Mouse (Mus musculus): ENCODE measurements around the gene Trim56. TPM values are rescaled to one million over a fixed set of nuclear protein-coding genes. Genes with fewer than 3 reads are reported as not detected.
"Not testable (repeated sequence)": the region's sequence is repeated elsewhere in the genome, so short reads cannot be mapped to it uniquely, and the experiment has no call there.

The Trim56 gene
- polyA plus RNA-seq, 1 experiment from 2014 or later, result 3.4 TPM

DNA sequence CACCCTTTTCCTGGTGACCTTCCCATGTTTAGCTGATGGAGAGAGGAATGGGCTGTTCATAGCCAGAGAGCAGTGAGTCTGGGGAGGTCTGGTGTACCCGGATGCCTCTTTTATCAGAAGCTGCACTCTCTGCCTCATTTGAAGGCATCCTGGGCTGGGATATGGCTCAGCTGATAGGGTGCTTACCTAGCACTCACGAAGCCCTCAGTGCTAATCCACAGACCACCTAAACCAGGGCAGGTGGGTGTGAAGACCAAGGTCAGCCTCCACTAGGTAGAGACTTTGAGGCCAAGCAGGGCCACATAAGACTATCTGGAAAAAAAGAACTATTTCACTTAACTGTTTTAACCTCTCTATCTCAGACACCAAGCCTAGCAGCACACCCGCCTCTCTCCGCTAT is 7.5 kb upstream of the Trim56 start:
- WGBS, result 83% methylated on average over 4 of the region's 4 CpGs
- no peak overlapping the region for H3K9ac ChIP-seq

DNA sequence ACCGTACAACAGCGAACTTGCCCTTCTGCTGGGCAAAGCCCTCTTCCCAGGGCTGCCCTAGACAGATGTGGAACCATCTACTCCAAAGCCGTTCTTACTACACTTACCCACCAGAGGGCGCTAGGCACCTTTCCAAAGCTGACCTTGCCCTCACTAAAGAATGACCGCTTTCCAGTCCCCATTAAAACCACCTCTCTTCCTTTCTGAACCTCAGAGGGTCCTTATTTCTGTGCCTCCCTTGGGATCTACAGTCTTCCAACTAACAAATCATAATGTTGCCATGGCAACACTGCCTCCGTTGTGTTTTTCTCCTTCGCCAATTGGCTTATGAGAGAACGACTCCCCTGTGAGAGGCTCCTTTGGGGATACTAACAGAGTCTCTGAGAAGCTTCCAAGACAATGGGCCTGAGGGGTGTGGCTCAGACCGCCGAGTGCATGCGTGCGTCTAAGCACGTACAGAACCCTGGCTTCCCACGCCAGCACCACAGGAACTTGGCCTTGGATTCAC is 6.7 kb upstream of the Trim56 start:
- H3K9ac ChIP-seq, result no peak overlapping the region

More for the DNA sequence above, 7.5 kb upstream of the Trim56 start:
- H3K4me1 ChIP-seq (replicated peaks), result peaks cover 14% of the 10 kb centered on the region
- H3K4me2 ChIP-seq, result no peak overlapping the region
- H3K4me3 ChIP-seq, result no peak overlapping the region
- H3K27ac ChIP-seq (replicated peaks), result peak overlapping the region; percentile 80
- H3K36me3 ChIP-seq, result no peaks in the 10 kb centered on the region
- H3K27me3 ChIP-seq, result no peaks in the 10 kb centered on the region
- no peak for ATAC-seq (ENCODE audit: low FRiP score, low read depth)
- no peaks in the 10 kb centered on the region for H3K9me3 ChIP-seq

DNA sequence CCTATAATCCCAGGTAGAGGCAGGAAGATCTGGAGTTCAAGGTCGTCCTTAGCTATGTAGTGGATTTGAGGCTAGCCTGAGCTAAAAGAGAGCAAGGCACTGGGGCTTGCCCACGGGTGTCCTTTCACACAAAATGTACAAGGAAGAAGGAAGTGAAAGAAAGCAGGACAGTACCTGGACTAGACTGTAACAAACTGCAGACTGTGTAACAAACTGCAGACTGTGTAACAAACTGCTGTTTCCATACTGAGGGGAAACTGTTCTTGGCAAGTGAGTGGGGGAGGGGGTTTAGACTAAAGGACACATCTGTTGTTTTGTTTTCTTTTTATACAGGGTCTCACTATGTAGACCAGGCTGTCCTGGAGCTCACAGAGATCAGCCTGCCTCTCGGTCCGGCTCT is 5.3 kb upstream of the Trim56 start:
- no peaks in the 10 kb centered on the region for H3K27me3 ChIP-seq
- H3K4me3 ChIP-seq, result no peak overlapping the region
- no peak overlapping the region for H3K27ac ChIP-seq (replicated peaks)
- no peak overlapping the region for H3K9ac ChIP-seq
- no peaks in the 10 kb centered on the region for H3K9me3 ChIP-seq
- ATAC-seq (ENCODE audit: low FRiP score, low read depth), result no peak
- H3K4me2 ChIP-seq, result no peak overlapping the region
- H3K36me3 ChIP-seq, result no peaks in the 10 kb centered on the region
- peaks cover 17% of the 10 kb centered on the region for H3K4me1 ChIP-seq (replicated peaks)
- 79% methylated on average over 4 of the region's 4 CpGs for WGBS

More for the DNA sequence above, 6.7 kb upstream of the Trim56 start:
- Histone ChIP-seq H3K4me1 (replicated peaks) (peaks cover 14% of the 10 kb centered on the region), H3K4me3 (no peak overlapping the region), H3K27me3 (no peaks in the 10 kb centered on the region), H3K36me3 (no peaks in the 10 kb centered on the region), H3K9me3 (no peaks in the 10 kb centered on the region), H3K27ac (replicated peaks) (peak overlapping the region; percentile 80), H3K4me2 (peak overlapping the region; percentile 34)
- ATAC-seq (ENCODE audit: low FRiP score, low read depth), result peak; percentile 84
- WGBS, result 7% methylated on average over 14 of the region's 14 CpGs

DNA sequence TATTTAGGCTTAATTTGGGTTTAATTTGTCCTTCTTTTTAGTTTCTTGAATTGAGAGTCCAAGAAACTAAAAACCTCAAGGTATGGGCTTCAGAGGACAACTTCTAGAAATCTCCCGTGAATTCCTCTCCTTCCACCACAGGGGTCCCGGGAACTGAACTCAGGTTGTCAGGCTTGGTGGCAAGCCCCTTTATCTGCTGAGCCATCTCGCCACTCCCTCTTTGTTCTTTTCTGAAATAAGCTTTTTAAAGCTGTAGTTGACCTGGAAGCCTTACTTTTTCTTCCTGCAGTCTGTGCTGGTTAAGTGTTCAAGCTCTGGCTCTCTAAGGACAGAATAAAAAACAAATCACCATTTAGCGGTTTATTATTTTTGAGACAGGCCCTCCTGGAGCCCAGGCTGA is 2.9 kb upstream of the Trim56 start:
- Histone ChIP-seq H3K4me2 (no peak overlapping the region), H3K4me1 (replicated peaks) (peaks cover 24% of the 10 kb centered on the region), H3K4me3 (no peak overlapping the region), H3K27ac (replicated peaks) (no peak overlapping the region), H3K36me3 (no peaks in the 10 kb centered on the region), H3K9ac (no peak overlapping the region), H3K9me3 (no peaks in the 10 kb centered on the region), H3K27me3 (no peaks in the 10 kb centered on the region)
- ATAC-seq (ENCODE audit: low FRiP score, low read depth), result no peak
- 75% methylated on average over 4 of the region's 4 CpGs for WGBS

DNA sequence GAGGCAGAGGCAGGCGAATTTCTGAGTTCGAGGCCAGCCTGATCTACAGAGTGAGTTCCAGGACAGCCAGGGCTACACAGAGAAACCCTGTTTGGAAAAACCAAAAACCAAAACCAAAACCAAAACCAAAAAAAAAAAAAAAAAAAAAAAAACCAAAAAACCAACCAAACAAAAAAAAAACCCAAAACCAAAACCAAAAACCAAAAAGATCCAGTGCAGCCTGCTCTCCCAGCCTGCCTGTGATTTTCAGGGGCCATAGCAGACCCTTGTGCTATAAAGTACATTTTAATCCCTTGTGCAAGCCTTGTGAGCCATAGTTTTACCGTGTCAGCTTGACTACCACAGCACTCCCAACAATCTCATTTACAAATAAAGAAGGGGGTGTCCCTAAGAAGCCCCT is 2.0 kb upstream of the Trim56 start:
- not testable (repeated sequence) for H3K27me3 ChIP-seq; H3K9ac ChIP-seq; H3K9me3 ChIP-seq; ATAC-seq (ENCODE audit: low FRiP score, low read depth); H3K4me2 ChIP-seq; H3K27ac ChIP-seq (replicated peaks); H3K36me3 ChIP-seq; H3K4me3 ChIP-seq
- 92% methylated on average over 3 of the region's 3 CpGs for WGBS
- H3K4me1 ChIP-seq (replicated peaks), result peaks cover 18% of the 10 kb centered on the region

DNA sequence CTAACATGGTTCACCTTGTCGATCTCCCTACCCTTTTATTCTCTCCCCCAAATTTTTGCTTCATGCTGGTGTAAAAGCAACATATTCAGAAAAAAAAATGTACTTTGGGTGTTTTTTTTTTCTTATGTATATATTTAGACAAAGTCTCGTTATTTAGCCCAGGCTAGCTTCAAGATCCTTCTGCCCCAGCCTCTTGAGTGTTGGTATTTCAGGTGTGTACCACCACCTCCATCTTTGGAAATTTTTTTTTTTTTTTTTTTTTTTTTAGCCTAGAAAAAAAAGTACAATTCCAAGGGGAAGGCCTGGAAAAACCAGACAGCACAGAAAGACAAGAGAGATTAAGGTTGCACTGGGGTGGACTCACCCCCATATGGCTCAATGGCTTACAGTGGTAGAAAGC is 978 bp upstream of the Trim56 start:
- no peaks in the 10 kb centered on the region for H3K36me3 ChIP-seq
- no peak overlapping the region for H3K27ac ChIP-seq (replicated peaks)
- peaks cover 10% of the 10 kb centered on the region; the same call in 1 of the 2 replicates for H3K4me1 ChIP-seq (replicated peaks)
- no peaks in the 10 kb centered on the region for H3K27me3 ChIP-seq
- H3K4me2 ChIP-seq, result no peak overlapping the region
- H3K9me3 ChIP-seq, result no peaks in the 10 kb centered on the region
- H3K4me3 ChIP-seq, result no peak overlapping the region
- no peak overlapping the region for H3K9ac ChIP-seq
- ATAC-seq (ENCODE audit: low FRiP score, low read depth), result no peak
- WGBS, result 86% methylated on average over 2 of the region's 2 CpGs

DNA sequence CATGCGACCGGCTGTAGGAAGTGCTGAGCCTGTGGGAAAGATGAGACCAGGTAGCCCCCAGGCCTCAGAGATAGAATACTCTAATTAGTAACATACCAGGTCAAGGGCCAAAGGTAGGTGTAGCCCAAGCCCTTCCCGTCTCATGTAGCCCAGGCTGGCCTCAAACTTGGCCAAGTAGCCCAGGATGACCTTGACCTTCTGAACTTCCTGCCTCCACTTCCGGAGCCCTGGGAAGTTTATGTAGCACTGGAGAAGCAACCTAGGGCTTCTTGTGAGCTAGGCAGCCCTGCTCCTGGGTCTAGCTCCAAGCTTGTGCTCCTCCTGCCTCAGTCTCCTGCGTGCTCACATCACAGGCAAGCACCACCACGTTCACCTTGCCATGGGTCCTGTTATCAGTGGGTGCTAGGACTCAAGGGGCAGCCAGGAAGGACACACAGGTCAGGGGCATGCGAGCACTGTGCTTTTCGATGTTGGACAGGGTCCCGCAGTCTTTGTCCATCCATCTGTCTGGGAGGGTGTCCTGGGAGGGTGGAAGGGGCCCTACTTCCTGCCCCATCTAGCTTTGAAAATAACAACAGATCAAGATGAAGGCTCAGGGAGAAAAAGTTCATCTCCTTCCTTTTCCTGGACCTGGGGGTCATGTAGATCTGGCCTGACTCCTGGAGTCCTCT is 983 bp downstream of the Trim56 start:
- H3K36me3 ChIP-seq, result no peaks in the 10 kb centered on the region
- no peaks in the 10 kb centered on the region for H3K27me3 ChIP-seq
- H3K4me1 ChIP-seq (replicated peaks), result peaks cover 10% of the 10 kb centered on the region; the same call in 1 of the 2 replicates
- H3K9me3 ChIP-seq, result no peaks in the 10 kb centered on the region
- peak overlapping the region; percentile 58 for H3K4me2 ChIP-seq
- H3K27ac ChIP-seq (replicated peaks), result no peak overlapping the region
- 90% methylated on average over 9 of the region's 9 CpGs for WGBS
- no peak for ATAC-seq (ENCODE audit: low FRiP score, low read depth)
- H3K4me3 ChIP-seq, result peak overlapping the region; percentile 39; the same call in 1 of the 2 replicates
- no peak overlapping the region for H3K9ac ChIP-seq

DNA sequence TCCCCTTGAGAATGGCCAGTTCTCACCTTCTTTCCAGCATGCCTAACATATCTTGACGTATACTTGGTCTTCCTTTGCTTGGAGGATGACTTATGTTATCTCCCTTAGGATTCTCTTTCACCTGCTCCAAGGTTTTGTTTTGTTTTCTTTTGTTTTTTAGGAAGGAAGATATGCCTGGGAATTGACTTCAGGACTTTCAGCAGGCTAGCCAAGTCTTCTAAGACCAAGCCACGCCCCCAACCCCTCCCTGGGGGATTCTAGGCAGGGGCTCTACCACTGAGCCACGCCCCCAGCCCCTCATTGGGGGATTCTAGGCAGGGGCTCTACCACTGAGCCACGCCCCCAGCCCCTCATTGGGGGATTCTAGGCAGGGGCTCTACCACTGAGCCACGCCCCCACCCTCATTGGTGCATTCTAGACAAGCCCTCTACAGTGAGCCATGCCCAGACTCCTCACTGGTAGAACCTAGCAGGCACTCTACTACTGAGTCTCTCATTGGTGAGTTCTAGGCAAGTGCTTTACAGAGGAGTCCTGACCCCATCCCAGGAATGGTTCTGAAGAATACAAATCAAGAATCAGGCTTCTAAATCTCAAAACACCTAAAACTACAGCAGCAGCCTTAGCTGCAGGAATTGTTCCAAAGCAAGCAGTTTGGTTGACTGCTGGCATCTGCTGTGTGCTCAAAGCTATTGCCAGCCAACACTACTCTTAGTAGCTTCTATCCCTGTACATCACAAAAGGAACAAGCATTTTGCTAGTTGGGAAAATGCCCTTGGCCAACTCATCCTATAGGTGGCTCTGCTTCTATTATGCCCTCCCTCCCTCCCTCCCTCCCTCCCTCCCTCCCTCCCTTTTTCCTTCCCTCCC is 4.2 kb downstream of the Trim56 start:
- H3K4me1 ChIP-seq (replicated peaks), result peaks cover 13% of the 10 kb centered on the region; the same call in 1 of the 2 replicates
- 87% methylated on average over 5 of the region's 5 CpGs for WGBS
- no peak overlapping the region for H3K4me2 ChIP-seq
- no peak overlapping the region for H3K27ac ChIP-seq (replicated peaks)
- H3K4me3 ChIP-seq, result no peak overlapping the region
- no peaks in the 10 kb centered on the region for H3K9me3 ChIP-seq
- H3K27me3 ChIP-seq, result no peaks in the 10 kb centered on the region
- ATAC-seq (ENCODE audit: low FRiP score, low read depth), result no peak
- no peaks in the 10 kb centered on the region for H3K36me3 ChIP-seq
- H3K9ac ChIP-seq, result no peak overlapping the region

DNA sequence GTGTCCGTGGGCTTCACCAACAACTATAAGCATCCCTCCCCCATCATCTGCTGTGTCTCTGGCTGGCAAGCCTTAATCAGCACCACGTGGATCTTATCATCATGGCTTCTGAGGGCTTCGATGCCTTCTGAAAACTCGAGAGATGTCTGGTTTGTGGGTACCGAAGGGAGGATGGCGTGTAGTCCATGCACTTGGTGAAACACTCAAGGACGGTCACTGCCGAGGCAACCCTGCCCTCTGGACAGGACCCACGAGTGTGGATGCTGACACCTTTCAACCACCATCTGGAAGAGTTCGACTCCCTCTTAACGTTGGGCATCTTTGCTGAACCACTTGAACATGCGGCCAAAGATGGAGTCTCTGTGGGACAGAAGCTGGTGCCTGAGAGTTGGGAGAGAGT is 5.1 kb downstream of the Trim56 start:
- peaks cover 7% of the 10 kb centered on the region; the same call in 1 of the 2 replicates for H3K4me1 ChIP-seq (replicated peaks)
- 95% methylated on average over 12 of the region's 12 CpGs for WGBS
- H3K4me3 ChIP-seq, result no peak overlapping the region
- no peak overlapping the region for H3K9ac ChIP-seq
- H3K4me2 ChIP-seq, result no peak overlapping the region
- H3K27ac ChIP-seq (replicated peaks), result no peak overlapping the region
- H3K9me3 ChIP-seq, result no peaks in the 10 kb centered on the region
- H3K36me3 ChIP-seq, result no peaks in the 10 kb centered on the region
- H3K27me3 ChIP-seq, result no peaks in the 10 kb centered on the region
- ATAC-seq (ENCODE audit: low FRiP score, low read depth), result no peak

DNA sequence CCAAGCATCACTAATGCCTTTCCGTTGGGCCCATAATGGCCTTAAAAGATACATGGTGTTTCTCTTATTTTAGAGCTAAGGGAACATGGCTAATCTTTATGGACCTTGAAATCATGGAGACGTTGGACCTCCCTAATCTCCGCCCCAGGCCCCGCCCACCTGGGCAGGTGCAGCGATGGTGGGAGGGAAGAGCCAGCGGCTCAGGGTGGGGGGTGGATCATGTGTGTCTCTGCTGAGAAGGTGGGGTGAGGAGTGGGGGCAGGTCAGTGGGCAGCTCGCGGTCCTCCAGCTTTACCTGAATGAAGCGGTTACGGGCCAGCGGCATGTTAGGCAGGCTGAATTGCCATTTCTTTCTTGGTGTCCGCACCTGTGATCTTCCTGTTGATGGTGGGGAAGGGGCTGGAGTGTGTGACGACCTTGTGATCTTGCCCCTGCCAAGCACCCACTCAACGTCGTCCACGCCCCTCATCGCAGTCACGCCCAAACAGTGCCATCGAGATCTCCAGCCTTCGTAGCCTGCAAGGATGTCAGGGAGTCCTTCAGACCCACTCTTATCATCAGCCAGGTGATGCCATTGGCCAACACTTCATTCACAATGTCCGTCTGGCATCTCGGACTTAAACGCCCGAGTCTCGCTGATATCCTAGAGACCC is 5.9 kb downstream of the Trim56 start:
- Histone ChIP-seq H3K9me3 (no peaks in the 10 kb centered on the region), H3K4me3 (no peak overlapping the region), H3K4me1 (replicated peaks) (peaks cover 5% of the 10 kb centered on the region; the same call in 1 of the 2 replicates), H3K9ac (no peak overlapping the region), H3K4me2 (no peak overlapping the region), H3K27ac (replicated peaks) (no peak overlapping the region), H3K27me3 (no peaks in the 10 kb centered on the region), H3K36me3 (no peaks in the 10 kb centered on the region)
- WGBS, result 58% methylated on average over 25 of the region's 25 CpGs
- ATAC-seq (ENCODE audit: low FRiP score, low read depth), result no peak

DNA sequence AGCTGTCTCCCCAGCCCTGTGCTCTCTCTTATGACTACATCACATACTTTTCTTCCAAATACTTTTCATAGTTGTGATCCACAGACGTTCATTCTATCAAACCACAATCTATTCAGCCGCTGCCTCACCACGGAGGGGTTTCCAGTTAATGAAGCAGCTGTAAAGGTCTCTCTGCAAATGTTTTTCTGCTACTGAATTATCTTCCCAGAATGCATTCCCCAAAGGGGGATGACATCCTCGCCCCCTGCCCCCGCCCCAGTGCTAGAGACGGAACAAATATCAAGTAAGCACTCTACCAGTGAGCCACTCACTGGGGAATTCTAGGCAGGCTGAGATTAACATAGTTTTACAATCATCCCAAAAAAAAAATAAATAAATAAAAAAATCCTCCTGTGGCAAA is 7.9 kb downstream of the Trim56 start:
- Histone ChIP-seq H3K4me3 (no peak overlapping the region), H3K27ac (replicated peaks) (no peak overlapping the region), H3K4me1 (replicated peaks) (peaks cover 8% of the 10 kb centered on the region), H3K4me2 (no peak overlapping the region), H3K36me3 (no peaks in the 10 kb centered on the region), H3K9ac (no peak overlapping the region), H3K9me3 (no peaks in the 10 kb centered on the region), H3K27me3 (no peaks in the 10 kb centered on the region)
- ATAC-seq (ENCODE audit: low FRiP score, low read depth), result no peak
- 66% methylated on average over 6 of the region's 6 CpGs for WGBS

DNA sequence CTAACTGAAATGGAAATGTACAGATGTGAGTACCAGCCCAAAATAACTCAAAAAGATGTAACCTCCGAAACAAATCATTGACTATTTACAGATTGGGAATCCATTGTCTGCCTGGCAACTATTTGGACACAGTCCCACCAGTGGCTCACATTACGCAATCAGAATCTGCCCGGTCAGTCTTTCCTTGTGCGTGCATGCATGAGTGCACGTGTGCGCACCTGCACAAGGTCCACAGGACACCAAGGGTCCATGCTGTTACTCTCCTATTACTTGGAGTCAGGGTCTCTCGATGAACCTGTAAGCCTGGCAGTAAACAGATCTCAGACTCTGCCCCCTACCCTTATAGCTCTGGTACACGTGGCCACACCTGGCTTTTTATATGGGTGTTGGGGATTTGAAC is 8.3 kb downstream of the Trim56 start:
- Histone ChIP-seq H3K4me1 (replicated peaks) (peaks cover 12% of the 10 kb centered on the region), H3K27ac (replicated peaks) (no peak overlapping the region), H3K36me3 (no peaks in the 10 kb centered on the region), H3K4me3 (no peak overlapping the region), H3K27me3 (no peaks in the 10 kb centered on the region), H3K4me2 (no peak overlapping the region), H3K9me3 (no peaks in the 10 kb centered on the region), H3K9ac (no peak overlapping the region)
- 86% methylated on average over 8 of the region's 8 CpGs for WGBS
- ATAC-seq (ENCODE audit: low FRiP score, low read depth), result no peak

All from hindbrain, embryonic 15.5 days (tissue).